Mouse (Mus musculus) spleen, postnatal 36 days (tissue): Measurements from ENCODE around the gene Crtap.
"Not testable (repeated sequence)": the region's sequence is repeated elsewhere in the genome, so short reads cannot be mapped to it uniquely, and the experiment has no call there.

Experiments
- DNase-seq, 2 experiments: peaks; one replicate each; pipeline ENCODE4 v3.0.0; 2022; ENCODE audit warnings: low spot score in 2 of 2, mixed read lengths in 1 of 2

Crtap gene

DNA sequence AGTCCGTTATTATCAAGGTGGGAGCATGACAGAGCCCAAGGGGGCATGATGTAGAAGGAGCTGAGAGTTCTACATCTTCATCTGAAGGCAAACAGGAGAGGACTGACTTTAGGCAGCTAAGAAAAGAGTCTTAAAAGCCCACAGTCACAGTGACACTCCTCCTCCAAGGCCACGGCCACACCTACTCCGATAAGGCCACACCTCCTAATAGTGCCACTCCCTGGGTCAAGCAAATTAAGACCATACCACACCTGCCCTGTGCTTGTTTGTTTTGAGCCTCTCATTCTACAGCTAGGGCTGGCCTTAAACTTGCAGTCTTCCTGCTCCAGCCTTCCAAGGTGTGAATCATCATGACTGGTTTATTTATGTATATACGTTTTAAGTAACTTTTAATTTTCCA is 4.8 kb upstream of the Crtap start:
- DNase-seq: no peak

GRCm38 (mm10) chr9:114394677-114395076 is 4.2 kb upstream of the Crtap start:
- no peak for DNase-seq

GRCm38 (mm10) chr9:114394136-114394535 is 3.7 kb upstream of the Crtap start:
- DNase-seq: not testable (repeated sequence)

DNA sequence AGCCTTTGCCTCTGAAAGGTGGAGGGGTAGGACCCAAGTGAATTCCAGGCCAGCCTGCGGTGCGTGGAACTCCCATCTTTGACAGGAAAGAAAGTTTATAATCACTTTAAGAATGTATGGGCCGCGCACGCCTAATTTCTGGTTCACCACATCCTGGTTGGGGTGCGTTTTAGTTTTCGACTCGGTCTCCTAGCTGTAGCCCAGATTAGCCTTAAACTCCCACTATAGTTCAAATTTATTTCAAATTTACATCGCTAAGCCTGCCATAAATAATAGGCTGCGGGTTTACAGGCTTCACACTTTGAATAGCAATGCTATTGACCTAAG is 237 bp upstream of the Crtap start:
- no peak for DNase-seq

GRCm38 (mm10) chr9:114389371-114389904 is 1.0 kb downstream of the Crtap start:
- no peak for DNase-seq

GRCm38 (mm10) chr9:114388701-114389370 is 1.6 kb downstream of the Crtap start:
- no peak for DNase-seq

DNA sequence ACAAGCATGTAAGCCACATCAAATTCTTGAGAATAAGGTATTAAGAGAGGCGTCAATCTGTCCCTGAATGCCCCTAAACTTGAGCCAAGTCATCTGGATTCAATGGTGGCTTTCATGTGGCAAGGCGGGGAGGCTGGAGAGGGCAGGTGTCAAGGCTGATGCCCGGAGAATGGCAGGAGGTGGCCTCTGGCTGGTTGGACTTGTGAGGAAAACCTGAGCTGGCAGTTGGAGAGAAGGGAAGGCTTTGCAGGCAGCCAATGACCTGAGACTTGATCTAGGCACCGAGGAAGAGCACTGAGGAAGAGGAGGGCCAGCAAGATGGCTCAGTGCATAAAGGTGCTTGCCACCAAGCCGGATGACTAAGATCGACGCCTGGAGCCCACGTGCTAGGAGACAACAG is 2.2 kb downstream of the Crtap start:
- no peak for DNase-seq

GRCm38 (mm10) chr9:114387086-114387485 is 3.4 kb downstream of the Crtap start:
- no peak for DNase-seq

- DNase-seq: no peak
Measured at GRCm38 (mm10) chr9:114385160-114385559, 5.3 kb downstream of the Crtap start.

DNA sequence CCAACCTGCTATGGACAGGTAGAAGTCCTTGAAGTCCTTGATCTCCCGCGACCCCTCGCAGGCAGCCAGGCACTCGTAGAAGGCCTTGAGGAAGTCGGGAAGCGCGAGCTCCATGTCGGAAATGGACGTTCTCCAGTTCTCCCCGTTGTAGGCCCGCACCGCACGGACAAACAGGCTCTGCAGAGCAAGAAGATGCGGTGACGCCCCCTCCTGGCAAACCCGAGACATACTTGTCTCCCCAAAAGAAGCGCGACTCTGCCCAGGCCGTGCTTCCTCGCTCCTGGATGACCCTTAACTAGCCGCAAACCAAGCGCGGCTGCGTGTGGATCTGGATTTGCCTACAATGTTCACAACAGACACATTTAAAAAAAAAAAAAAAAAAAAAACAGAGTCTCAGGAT is 5.8 kb downstream of the Crtap start:
- DNase-seq: no peak

GRCm38 (mm10) chr9:114382936-114383710 is 7.4 kb downstream of the Crtap start:
- no peak for DNase-seq

- DNase-seq: no peak
Measured at GRCm38 (mm10) chr9:114380881-114381733, 9.4 kb downstream of the Crtap start.

- DNase-seq: no peak
Measured at GRCm38 (mm10) chr9:114379871-114380270, 10.6 kb downstream of the Crtap start.

- DNase-seq: no peak
Measured at GRCm38 (mm10) chr9:114377168-114377567, 13.3 kb downstream of the Crtap start.

GRCm38 (mm10) chr9:114375276-114375962 is 15.1 kb downstream of the Crtap start:
- no peak for DNase-seq

- not testable (repeated sequence) for DNase-seq
Measured at GRCm38 (mm10) chr9:114371717-114372116, 18.8 kb downstream of the Crtap start.

GRCm38 (mm10) chr9:114369389-114369788 is 21.1 kb downstream of the Crtap start:
- not testable (repeated sequence) for DNase-seq

DNA sequence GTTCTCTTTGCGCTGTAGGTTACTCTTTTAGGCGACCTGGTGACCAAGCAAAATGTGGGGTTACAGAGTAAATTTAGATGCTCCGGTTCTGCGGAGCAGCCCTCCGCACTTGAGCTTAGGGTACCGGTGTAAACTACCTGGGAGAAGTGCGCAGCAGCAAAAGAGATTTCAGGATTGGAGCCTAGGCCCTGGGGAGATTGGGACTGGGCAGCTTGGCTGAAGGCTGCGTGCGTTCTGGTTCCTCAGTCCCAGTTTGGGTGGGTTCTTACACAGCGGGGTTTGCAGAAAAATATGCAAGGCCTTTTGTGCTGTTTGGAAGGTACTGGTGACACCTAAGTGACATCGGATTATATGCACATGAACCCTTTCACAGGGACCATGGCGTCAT is 22.0 kb downstream of the Crtap start:
- no peak for DNase-seq

GRCm38 (mm10) chr9:114367783-114368470 is 22.5 kb downstream of the Crtap start:
- peak; percentile 40 to 45 for DNase-seq

DNA sequence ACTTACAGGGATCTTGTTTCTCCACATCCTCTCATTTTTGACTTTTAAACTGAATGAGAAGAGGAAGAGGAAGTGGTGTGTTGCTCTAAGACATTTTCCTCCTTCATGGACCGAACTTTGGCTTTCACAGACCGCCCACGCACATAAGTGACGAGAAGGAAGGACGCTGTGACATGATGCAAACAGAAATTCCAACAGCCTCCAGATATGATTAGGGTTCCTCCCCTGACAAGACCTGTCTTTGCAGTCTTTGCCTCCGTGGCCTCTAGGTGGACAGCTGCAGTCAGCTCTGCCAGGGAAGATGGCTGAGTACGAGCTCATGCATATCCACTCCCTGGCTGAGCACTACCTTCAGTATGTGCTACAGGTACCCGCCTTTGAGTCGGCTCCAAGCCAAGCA is 60.6 kb downstream of the Crtap start, which contains the start of gene Bcl2a1c:
Gene Bcl2a1c, plus strand, starts transcription at position 281 of the 400 bp plus-strand sequence.
- not testable (repeated sequence) for DNase-seq

GRCm38 (mm10) chr9:114328332-114328731 is 62.1 kb downstream of the Crtap start:
- not testable (repeated sequence) for DNase-seq
